Mouse (Mus musculus) neural tube, embryonic 11.5 days (tissue): ENCODE data around the gene Abi3bp. TPM values are rescaled to one million over a fixed set of nuclear protein-coding genes. Genes with fewer than 3 reads are reported as not detected.

ENCODE experiments used
- ATAC-seq: fragments of 200-750 bp; cut with Nextera tagmentation; 2 replicates; pipeline ENCODE4 v1.8.0; 2017; ENCODE audit warnings: moderate number of reproducible peaks, mild to moderate bottlenecking, moderate TSS enrichment, moderate library complexity; ENCODE audit not compliant: insufficient read depth, low FRiP score, low TSS enrichment
- DNase-seq: peaks from one replicate; pipeline ENCODE4 v3.0.0-alpha.2; 2015; ENCODE audit warnings: low spot score
- H3K27ac ChIP-seq: fragments of 300-500 bp; sonication (generic); 2 replicates; pipeline ENCODE4 v1.5.1; 2014; ENCODE audit warnings: low read depth, mild to moderate bottlenecking, low read length
- H3K27me3 ChIP-seq: fragments of 300-500 bp; sonication (generic); 2 replicates; pipeline ENCODE4 v1.6.1; 2014; ENCODE audit warnings: mild to moderate bottlenecking, low read length, mixed read lengths; ENCODE audit not compliant: control insufficient read depth, insufficient read depth
- H3K36me3 ChIP-seq: fragments of 300-500 bp; sonication (generic); 2 replicates; pipeline ENCODE4 v1.6.1; 2014; ENCODE audit warnings: mild to moderate bottlenecking, low read length, moderate library complexity, mixed read lengths; ENCODE audit not compliant: control insufficient read depth, insufficient read depth
- H3K4me1 ChIP-seq: fragments of 300-500 bp; sonication (generic); 2 replicates; pipeline ENCODE4 v1.6.1; 2014; ENCODE audit warnings: low read length, mixed read lengths; ENCODE audit not compliant: control insufficient read depth, insufficient read depth
- H3K4me2 ChIP-seq: fragments of 300-500 bp; sonication (generic); 2 replicates; pipeline ENCODE4 v1.6.1; 2014; ENCODE audit warnings: low read depth, mild to moderate bottlenecking, moderate library complexity
- H3K4me3 ChIP-seq: fragments of 300-500 bp; sonication (generic); 2 replicates; pipeline ENCODE4 v1.5.1; 2014; ENCODE audit warnings: low read depth, low read length
- H3K9ac ChIP-seq: fragments of 300-500 bp; sonication (generic); 2 replicates; pipeline ENCODE4 v1.6.1; 2014; ENCODE audit warnings: mild to moderate bottlenecking, low read length
- H3K9me3 ChIP-seq: fragments of 300-500 bp; sonication (generic); 2 replicates; pipeline ENCODE4 v1.6.1; 2016; ENCODE audit warnings: low read length; ENCODE audit not compliant: control insufficient read depth
- WGBS: fragments of 180-500 bp; shearing (Covaris S2); extraction: QIAGEN DNeasy Blood & Tissue Kit; methylation state at CpG from one replicate; pipeline ENCODE4 v1.1.7; 2014; 5-methylcytosine and 5-hydroxymethylcytosine counted together
- polyA plus RNA-seq: library from polyadenylated mRNA; unstranded; fragments of >200 nt; fragmentation: Nextera tagmentation; extraction: Ambion mirVana; gene quantifications from 2 replicates; pipeline ENCODE4 v1.2.1, GENCODE M21; 2014

Gene Abi3bp
- polyA plus RNA-seq, 1 experiment from 2014 or later: 1.2 TPM

- ATAC-seq (no peak), DNase-seq (no peak)
- H3K4me1 ChIP-seq: no peaks in the 10 kb centered on the region
- H3K9me3 ChIP-seq: no peaks in the 10 kb centered on the region
- H3K4me3 ChIP-seq: no peak overlapping the region
- 94% methylated on average over 2 of the region's 2 CpGs for WGBS
- H3K27ac ChIP-seq: no peak overlapping the region
- no peak overlapping the region for H3K4me2 ChIP-seq
- no peaks in the 10 kb centered on the region for H3K27me3 ChIP-seq
- H3K36me3 ChIP-seq: no peaks in the 10 kb centered on the region
- H3K9ac ChIP-seq: no peak overlapping the region
These were observed 4.5 kb upstream of the Abi3bp start for GRCm38 (mm10) chr16:56473160-56473559.

- Histone ChIP-seq H3K4me1 (no peaks in the 10 kb centered on the region), H3K9me3 (no peaks in the 10 kb centered on the region), H3K9ac (no peak overlapping the region), H3K36me3 (no peaks in the 10 kb centered on the region), H3K4me2 (no peak overlapping the region), H3K4me3 (no peak overlapping the region), H3K27me3 (no peaks in the 10 kb centered on the region), H3K27ac (no peak overlapping the region)
- 70% methylated on average over 5 of the region's 5 CpGs for WGBS
- no peak for ATAC-seq
- DNase-seq: no peak
These were observed 2.0 kb upstream of the Abi3bp start for GRCm38 (mm10) chr16:56475676-56476075.

- no peaks in the 10 kb centered on the region for H3K9me3 ChIP-seq
- no peak overlapping the region for H3K4me2 ChIP-seq
- H3K9ac ChIP-seq: no peak overlapping the region
- no peak overlapping the region for H3K27ac ChIP-seq
- DNase-seq (no peak), ATAC-seq (no peak)
- H3K4me3 ChIP-seq: no peak overlapping the region
- 39% methylated on average over 12 of the region's 12 CpGs for WGBS
- H3K36me3 ChIP-seq: no peaks in the 10 kb centered on the region
- no peaks in the 10 kb centered on the region for H3K4me1 ChIP-seq
- no peaks in the 10 kb centered on the region for H3K27me3 ChIP-seq
These were observed 1.0 kb downstream of the Abi3bp start for GRCm38 (mm10) chr16:56478575-56479191.

GRCm38 (mm10) chr16:56483466-56483865, 5.8 kb downstream of the Abi3bp start:
- Histone ChIP-seq H3K27ac (no peak overlapping the region), H3K4me1 (no peaks in the 10 kb centered on the region), H3K36me3 (no peaks in the 10 kb centered on the region), H3K9me3 (no peaks in the 10 kb centered on the region), H3K27me3 (no peaks in the 10 kb centered on the region), H3K9ac (no peak overlapping the region), H3K4me3 (no peak overlapping the region), H3K4me2 (no peak overlapping the region)
- ATAC-seq (no peak), DNase-seq (no peak)
- 89% methylated on average over 10 of the region's 10 CpGs for WGBS

GRCm38 (mm10) chr16:56486461-56486860, 8.8 kb downstream of the Abi3bp start:
- DNase-seq (no peak), ATAC-seq (no peak)
- WGBS: 68% methylated on average over 4 of the region's 4 CpGs
- no peaks in the 10 kb centered on the region for H3K4me1 ChIP-seq
- H3K4me2 ChIP-seq: no peak overlapping the region
- no peaks in the 10 kb centered on the region for H3K9me3 ChIP-seq
- no peaks in the 10 kb centered on the region for H3K36me3 ChIP-seq
- no peak overlapping the region for H3K9ac ChIP-seq
- no peak overlapping the region for H3K4me3 ChIP-seq
- H3K27me3 ChIP-seq: no peaks in the 10 kb centered on the region
- no peak overlapping the region for H3K27ac ChIP-seq

GRCm38 (mm10) chr16:56490861-56491260, 13.2 kb downstream of the Abi3bp start:
- H3K9ac ChIP-seq: no peak overlapping the region
- no peak for ATAC-seq
- no peak for DNase-seq

GRCm38 (mm10) chr16:56495266-56495665, 17.6 kb downstream of the Abi3bp start:
- Histone ChIP-seq H3K27me3 (no peaks in the 10 kb centered on the region), H3K4me2 (no peak overlapping the region), H3K4me1 (no peaks in the 10 kb centered on the region), H3K9ac (no peak overlapping the region), H3K9me3 (no peaks in the 10 kb centered on the region), H3K36me3 (no peaks in the 10 kb centered on the region), H3K27ac (no peak overlapping the region), H3K4me3 (no peak overlapping the region)
- ATAC-seq (no peak), DNase-seq (no peak)
- 79% methylated on average over 4 of the region's 4 CpGs for WGBS

More at GRCm38 (mm10) chr16:56490861-56491260, 13.2 kb downstream of the Abi3bp start:
- Histone ChIP-seq H3K4me1 (no peaks in the 10 kb centered on the region), H3K27ac (no peak overlapping the region), H3K36me3 (no peaks in the 10 kb centered on the region), H3K9me3 (no peaks in the 10 kb centered on the region), H3K27me3 (no peaks in the 10 kb centered on the region), H3K4me3 (no peak overlapping the region), H3K4me2 (no peak overlapping the region)
- 87% methylated on average over 3 of the region's 3 CpGs for WGBS

GRCm38 (mm10) chr16:56496743-56497142, 19.1 kb downstream of the Abi3bp start:
- no peaks in the 10 kb centered on the region for H3K9me3 ChIP-seq
- no peaks in the 10 kb centered on the region for H3K36me3 ChIP-seq
- no peak overlapping the region for H3K9ac ChIP-seq
- H3K27ac ChIP-seq: no peak overlapping the region
- ATAC-seq (no peak), DNase-seq (no peak)
- 73% methylated on average over 4 of the region's 4 CpGs for WGBS
- H3K4me2 ChIP-seq: no peak overlapping the region
- H3K27me3 ChIP-seq: no peaks in the 10 kb centered on the region
- H3K4me3 ChIP-seq: no peak overlapping the region
- H3K4me1 ChIP-seq: no peaks in the 10 kb centered on the region

GRCm38 (mm10) chr16:56498680-56499079, 21.0 kb downstream of the Abi3bp start:
- 88% methylated on average over 1 of the region's 1 CpGs for WGBS
- Histone ChIP-seq H3K9me3 (no peaks in the 10 kb centered on the region), H3K9ac (no peak overlapping the region), H3K4me2 (no peak overlapping the region), H3K27ac (no peak overlapping the region), H3K4me3 (no peak overlapping the region), H3K27me3 (no peaks in the 10 kb centered on the region), H3K36me3 (no peaks in the 10 kb centered on the region), H3K4me1 (no peaks in the 10 kb centered on the region)
- no peak for ATAC-seq
- DNase-seq: no peak
